Mouse (Mus musculus) olfactory bulb, adult 2 months (tissue): ENCODE measurements around the gene Sphk2. TPM values are rescaled to one million over a fixed set of nuclear protein-coding genes. Genes with fewer than 3 reads are reported as not detected.

ENCODE experiments used
- H3K27ac ChIP-seq: fragments of 200-500 bp; 2 replicates; pipeline ENCODE4 v1.5.1; 2012; ENCODE audit warnings: low read depth, low read length; ENCODE audit not compliant: insufficient read depth
- H3K4me1 ChIP-seq: fragments of 200-500 bp; 2 replicates; pipeline ENCODE4 v1.6.1; 2012; ENCODE audit warnings: low read length; ENCODE audit not compliant: control insufficient read depth, insufficient read depth
- H3K4me3 ChIP-seq: fragments of 200-500 bp; 2 replicates; pipeline ENCODE4 v1.5.1; 2012; ENCODE audit warnings: mild to moderate bottlenecking, low read depth, low read length, moderate library complexity; ENCODE audit not compliant: insufficient read depth
- CTCF ChIP-seq: fragments of 200-500 bp; IDR thresholded peaks from 2 replicates; pipeline ENCODE4 v1.5.1; 2012; ENCODE audit warnings: low read depth, mild to moderate bottlenecking, low read length, moderate library complexity; ENCODE audit not compliant: insufficient read depth
- POLR2A ChIP-seq: fragments of 200-500 bp; IDR thresholded peaks from 2 replicates; pipeline ENCODE4 v1.6.1; 2012; ENCODE audit warnings: mild to moderate bottlenecking, low read depth, low read length, moderate library complexity; ENCODE audit not compliant: insufficient read depth
- WGBS: fragments of 180-500 bp; shearing (Covaris S2); methylation state at CpG from one replicate; pipeline ENCODE4 v1.1.7; 2018; 5-methylcytosine and 5-hydroxymethylcytosine counted together
- polyA plus RNA-seq: library from polyadenylated mRNA; stranded (reverse); fragments of >200 nt; gene quantifications from 2 replicates; pipeline ENCODE4 v1.2.4, GENCODE M21; 2012; ENCODE audit warnings: low replicate concordance; ENCODE audit not compliant: missing spikeins, insufficient read depth, insufficient read length

Sphk2 gene
- polyA plus RNA-seq, 1 experiment: not detected

GRCm38 (mm10) chr7:45747450-45747849 lies 29.6 kb upstream of the Sphk2 start:
- TF ChIP-seq POLR2A (no peak), CTCF (no peak)
- H3K27ac ChIP-seq: no peak overlapping the region
- H3K4me3 ChIP-seq: no peak overlapping the region
- WGBS: 86% methylated on average over 5 of the region's 5 CpGs
- H3K4me1 ChIP-seq: peaks cover 7% of the 10 kb centered on the region

GRCm38 (mm10) chr7:45746518-45746917 lies 28.7 kb upstream of the Sphk2 start:
- TF ChIP-seq CTCF (no peak; the same call in 1 of the 2 replicates), POLR2A (no peak)
- no peak overlapping the region for H3K27ac ChIP-seq
- WGBS: 64% methylated on average over 6 of the region's 6 CpGs
- peaks cover 16% of the 10 kb centered on the region for H3K4me1 ChIP-seq
- no peak overlapping the region for H3K4me3 ChIP-seq

- Histone ChIP-seq H3K27ac (no peak overlapping the region), H3K4me3 (no peak overlapping the region), H3K4me1 (peaks cover 17% of the 10 kb centered on the region)
- WGBS: 30% methylated on average over 2 of the region's 2 CpGs
- TF ChIP-seq CTCF (no peak), POLR2A (no peak)
Measured at GRCm38 (mm10) chr7:45744387-45744786, 26.6 kb upstream of the Sphk2 start.

- H3K4me3 ChIP-seq: peak overlapping the region; percentile 41
- TF ChIP-seq CTCF: no peak
- no peak for TF ChIP-seq POLR2A
- 9% methylated on average over 19 of the region's 19 CpGs for WGBS
- H3K4me1 ChIP-seq: peaks cover 15% of the 10 kb centered on the region
- H3K27ac ChIP-seq: peak overlapping the region; percentile 66
Measured at GRCm38 (mm10) chr7:45742338-45742737, 24.5 kb upstream of the Sphk2 start.

- H3K4me3 ChIP-seq: peak overlapping the region; percentile 41
- WGBS: 41% methylated on average over 11 of the region's 11 CpGs
- TF ChIP-seq POLR2A: no peak; the same call in 1 of the 2 replicates
- no peak for TF ChIP-seq CTCF
- peak overlapping the region; percentile 66 for H3K27ac ChIP-seq
- peaks cover 15% of the 10 kb centered on the region for H3K4me1 ChIP-seq
Measured at GRCm38 (mm10) chr7:45741777-45742176, 24.0 kb upstream of the Sphk2 start.

GRCm38 (mm10) chr7:45741308-45741707 lies 23.5 kb upstream of the Sphk2 start:
- H3K27ac ChIP-seq: peak overlapping the region; percentile 14; the same call in 1 of the 2 replicates
- peaks cover 15% of the 10 kb centered on the region for H3K4me1 ChIP-seq
- peak overlapping the region; percentile 41 for H3K4me3 ChIP-seq
- TF ChIP-seq POLR2A (no peak), CTCF (no peak)
- 70% methylated on average over 12 of the region's 12 CpGs for WGBS

- Histone ChIP-seq H3K4me1 (peaks cover 15% of the 10 kb centered on the region), H3K27ac (no peak overlapping the region), H3K4me3 (no peak overlapping the region)
- TF ChIP-seq CTCF: no peak
- no peak for TF ChIP-seq POLR2A
- 64% methylated on average over 10 of the region's 10 CpGs for WGBS
Measured at GRCm38 (mm10) chr7:45739820-45740219, 22.0 kb upstream of the Sphk2 start.

- no peak overlapping the region for H3K27ac ChIP-seq
- no peak for TF ChIP-seq POLR2A
- peak; percentile 22; the same call in 1 of the 2 replicates for TF ChIP-seq CTCF
- H3K4me3 ChIP-seq: no peak overlapping the region
- 9% methylated on average over 9 of the region's 9 CpGs for WGBS
- peaks cover 15% of the 10 kb centered on the region for H3K4me1 ChIP-seq
Measured at GRCm38 (mm10) chr7:45739162-45739763, 21.5 kb upstream of the Sphk2 start.

GRCm38 (mm10) chr7:45733477-45733876 lies 15.7 kb upstream of the Sphk2 start:
- Histone ChIP-seq H3K4me1 (no peaks in the 10 kb centered on the region), H3K4me3 (no peak overlapping the region), H3K27ac (no peak overlapping the region)
- WGBS: 89% methylated on average over 5 of the region's 5 CpGs
- TF ChIP-seq POLR2A (no peak), CTCF (no peak)
